Comparison of ENCODE assay signal across 8 mouse cellular contexts in the genomic region with DNA sequence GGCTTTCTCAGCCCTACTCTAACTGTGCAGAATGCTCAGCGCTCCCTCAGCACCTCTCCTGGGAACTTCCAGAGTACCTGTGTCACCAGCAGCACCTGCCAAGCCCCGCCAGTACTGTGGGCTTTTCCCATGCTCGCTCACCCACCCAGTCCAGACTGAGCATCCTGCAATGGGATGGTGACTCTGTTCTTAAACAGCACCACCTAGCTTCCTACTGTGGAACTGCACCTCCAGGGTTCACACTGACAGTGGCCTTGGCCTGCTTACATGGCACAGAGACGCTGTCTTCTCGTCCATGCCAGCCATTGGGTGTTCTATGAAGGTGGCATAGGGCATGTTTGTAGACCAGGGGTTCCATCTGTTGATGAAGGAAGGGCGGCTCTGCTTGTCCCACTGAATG. TPM values are rescaled to one million over a fixed set of nuclear protein-coding genes. Genes with fewer than 3 reads are reported as not detected.
DNase-seq lines count a peak whose midpoint lies in the region; ATAC-seq and TF ChIP-seq lines count a peak whose summit lies in the region.

No protein-coding gene starts in this region.

- TF ChIP-seq CTCF in brain, embryonic 14.5 days (IDR thresholded peaks at IDR 0.05; ENCODE audit: borderline replicate concordance, extremely low read depth, insufficient read depth, insufficient read length) = peak; percentile 95
- TF ChIP-seq CTCF in liver, embryonic 14.5 days (IDR thresholded peaks at IDR 0.05; ENCODE audit: low read depth) = peak; percentile 100
- TF ChIP-seq CTCF in testis, adult 2 months (IDR thresholded peaks at IDR 0.05; ENCODE audit: control insufficient read depth, insufficient read depth, insufficient replicate concordance, low read depth, low read length) = peak; percentile 97; the same call in 1 of the 2 replicates

- peaks cover 31% of the 10 kb centered on the region for H3K36me3 ChIP-seq in heart, embryonic 15.5 days
- H3K36me3 ChIP-seq in liver, embryonic 14.5 days (replicated peaks; ENCODE audit: control insufficient read depth, insufficient read depth, low read depth) = peaks cover 34% of the 10 kb centered on the region
- H3K36me3 ChIP-seq in neural tube, embryonic 11.5 days (ENCODE audit: control insufficient read depth, insufficient read depth, low read length) = peaks cover 12% of the 10 kb centered on the region
- H3K36me3 ChIP-seq in testis, adult 2 months (ENCODE audit: control insufficient read depth, insufficient read depth, low read length) = peaks cover 2% of the 10 kb centered on the region

- 17% methylated on average over 6 of the region's 6 CpGs for WGBS in heart, embryonic 15.5 days
- WGBS in liver, embryonic 14.5 days (ENCODE audit: insufficient replicate concordance) = 10% methylated on average over 6 of the region's 6 CpGs
- WGBS in neural tube, embryonic 11.5 days = 20% methylated on average over 6 of the region's 6 CpGs

- H3K4me3 ChIP-seq in heart, embryonic 15.5 days = peak overlapping the region; percentile 97; the same call in 1 of the 2 replicates
- H3K4me3 ChIP-seq in liver, embryonic 14.5 days (ENCODE audit: insufficient read depth in 1 of 2, low read depth in 2 of 2, low read length in 2 of 2) = peak overlapping the region; percentile 78 to 92
- H3K4me3 ChIP-seq in neural tube, embryonic 11.5 days (ENCODE audit: low read depth, low read length) = no peak overlapping the region
- H3K4me3 ChIP-seq in testis, adult 2 months (ENCODE audit: control insufficient read depth, low read depth, low read length) = peak overlapping the region; percentile 1

- peaks cover 20% of the 10 kb centered on the region for H3K4me1 ChIP-seq in heart, embryonic 15.5 days (replicated peaks)
- H3K4me1 ChIP-seq in liver, embryonic 14.5 days (replicated peaks; ENCODE audit: control insufficient read depth in 2 of 2, insufficient read depth in 2 of 2, low read length in 1 of 2) = peaks cover 18 to 25% of the 10 kb centered on the region in 2 experiments
- H3K4me1 ChIP-seq in neural tube, embryonic 11.5 days (ENCODE audit: control insufficient read depth, insufficient read depth, low read length) = peaks cover 13% of the 10 kb centered on the region
- H3K4me1 ChIP-seq in testis, adult 2 months (ENCODE audit: control insufficient read depth, insufficient read depth, low read length) = peaks cover 11% of the 10 kb centered on the region

- no peak for TF ChIP-seq EP300 in liver, embryonic 14.5 days (IDR thresholded peaks at IDR 0.05; ENCODE audit: low read depth)

- peak; percentile 85 to 94 for DNase-seq in CD8-positive naive resting alpha-beta T cell, adult 2 months (ENCODE audit: low read depth in 2 of 2, low spot score in 2 of 2)
- peak; percentile 79 for DNase-seq in brain, embryonic 14.5 days (ENCODE audit: low read depth)
- DNase-seq in fibroblast of lung, adult 2 months (ENCODE audit: low read depth) = peak; percentile 59
- DNase-seq in kidney, postnatal 36 days = peak; percentile 86 to 92
- DNase-seq in liver, embryonic 14.5 days (ENCODE audit: low read depth in 3 of 3, low spot score in 3 of 3) = peak; percentile 74 to 83 (median 77)
- peak; percentile 82 for DNase-seq in neural tube, embryonic 11.5 days (ENCODE audit: low spot score)

- no peak overlapping the region for H3K27ac ChIP-seq in heart, embryonic 15.5 days
- peak overlapping the region; percentile 93 for H3K27ac ChIP-seq in liver, embryonic 14.5 days
- H3K27ac ChIP-seq in neural tube, embryonic 11.5 days (ENCODE audit: low read depth, low read length) = no peak overlapping the region
- H3K27ac ChIP-seq in testis, adult 2 months (ENCODE audit: control insufficient read depth, insufficient read depth, low read depth, low read length) = no peak overlapping the region; the same call in 1 of the 2 replicates

- H3K9ac ChIP-seq in heart, embryonic 15.5 days = no peak overlapping the region
- H3K9ac ChIP-seq in liver, embryonic 14.5 days (replicated peaks) = peak overlapping the region; percentile 90
- no peak overlapping the region for H3K9ac ChIP-seq in neural tube, embryonic 11.5 days (ENCODE audit: low read length)

- peak overlapping the region; percentile 91 for H3K4me2 ChIP-seq in heart, embryonic 15.5 days
- peak overlapping the region; percentile 94 for H3K4me2 ChIP-seq in liver, embryonic 14.5 days (ENCODE audit: low read depth)
- no peak overlapping the region for H3K4me2 ChIP-seq in neural tube, embryonic 11.5 days (ENCODE audit: low read depth)

- no peak for TF ChIP-seq POLR2A in brain, embryonic 14.5 days (IDR thresholded peaks at IDR 0.05; ENCODE audit: borderline replicate concordance, extremely low read depth, insufficient read depth, insufficient read length, poor library complexity, severe bottlenecking)
- TF ChIP-seq POLR2A in testis, adult 2 months (IDR thresholded peaks at IDR 0.05; ENCODE audit: control insufficient read depth, low read depth, low read length) = no peak

- no peaks in the 10 kb centered on the region for H3K27me3 ChIP-seq in heart, embryonic 15.5 days
- H3K27me3 ChIP-seq in liver, embryonic 14.5 days (ENCODE audit: control insufficient read depth, insufficient read depth, low read length) = no peaks in the 10 kb centered on the region
- no peaks in the 10 kb centered on the region for H3K27me3 ChIP-seq in neural tube, embryonic 11.5 days (ENCODE audit: control insufficient read depth, insufficient read depth, low read length)
- H3K27me3 ChIP-seq in testis, adult 2 months (ENCODE audit: control insufficient read depth, insufficient read depth, low read length) = no peaks in the 10 kb centered on the region

- no peaks in the 10 kb centered on the region for H3K9me3 ChIP-seq in heart, embryonic 15.5 days (replicated peaks)
- H3K9me3 ChIP-seq in liver, embryonic 14.5 days (ENCODE audit: control insufficient read depth, low read length) = no peaks in the 10 kb centered on the region
- no peaks in the 10 kb centered on the region for H3K9me3 ChIP-seq in neural tube, embryonic 11.5 days (ENCODE audit: control insufficient read depth, low read length)

- no peak for ATAC-seq in heart, embryonic 15.5 days (replicated peaks; ENCODE audit: insufficient number of reproducible peaks, insufficient read depth, low FRiP score, low read depth)
- no peak for ATAC-seq in liver, embryonic 14.5 days (ENCODE audit: insufficient read depth)
- no peak for ATAC-seq in neural tube, embryonic 11.5 days (ENCODE audit: insufficient read depth, low FRiP score, low TSS enrichment)

RNA-seq across cellular contexts. Expression of a gene that starts 1.5 kb away (rescaled TPM):
- 139 and 147 TPM in 2 replicates for polyA plus RNA-seq in brain, embryonic 14.5 days (2012; rRNA removed)
- 116 and 145 TPM in 2 replicates for polyA plus RNA-seq in heart, embryonic 15.5 days (2015; fragmentation: Nextera tagmentation; extraction: Ambion mirVana)
- 57.9 and 72.6 TPM in 2 replicates for polyA plus RNA-seq in liver, embryonic 14.5 days (2012; rRNA removed)
- 153 and 166 TPM in 2 replicates for polyA plus RNA-seq in liver, embryonic 14.5 days (2014; fragmentation: Nextera tagmentation; extraction: Ambion mirVana)
- 145 and 153 TPM in 2 replicates for polyA plus RNA-seq in neural tube, embryonic 11.5 days (2014; fragmentation: Nextera tagmentation; extraction: Ambion mirVana)
- polyA plus RNA-seq in testis, adult 2 months (2012; rRNA removed) = 212 and 246 TPM in 2 replicates

RNA-seq across cellular contexts. Expression of a gene that starts 11.5 kb away (rescaled TPM):
- polyA plus RNA-seq in brain, embryonic 14.5 days (2012; rRNA removed) = 12.4 and 21.0 TPM in 2 replicates
- polyA plus RNA-seq in heart, embryonic 15.5 days (2015; fragmentation: Nextera tagmentation; extraction: Ambion mirVana) = 31.5 and 47.7 TPM in 2 replicates
- 0.77 and 1.1 TPM in 2 replicates for polyA plus RNA-seq in liver, embryonic 14.5 days (2012; rRNA removed)
- 0.83 and 1.0 TPM in 2 replicates for polyA plus RNA-seq in liver, embryonic 14.5 days (2014; fragmentation: Nextera tagmentation; extraction: Ambion mirVana)
- 22.1 and 22.7 TPM in 2 replicates for polyA plus RNA-seq in neural tube, embryonic 11.5 days (2014; fragmentation: Nextera tagmentation; extraction: Ambion mirVana)
- polyA plus RNA-seq in testis, adult 2 months (2012; rRNA removed) = 1.0 and 1.4 TPM in 2 replicates

RNA-seq across cellular contexts. Expression of a gene that starts 16.8 kb away (rescaled TPM):
- polyA plus RNA-seq in brain, embryonic 14.5 days (2012; rRNA removed) = 42.5 and 64.5 TPM in 2 replicates
- 19.5 and 25.7 TPM in 2 replicates for polyA plus RNA-seq in heart, embryonic 15.5 days (2015; fragmentation: Nextera tagmentation; extraction: Ambion mirVana)
- 15.8 and 19.6 TPM in 2 replicates for polyA plus RNA-seq in liver, embryonic 14.5 days (2012; rRNA removed)
- polyA plus RNA-seq in liver, embryonic 14.5 days (2014; fragmentation: Nextera tagmentation; extraction: Ambion mirVana) = 25.9 and 26.2 TPM in 2 replicates
- polyA plus RNA-seq in neural tube, embryonic 11.5 days (2014; fragmentation: Nextera tagmentation; extraction: Ambion mirVana) = 43.8 and 45.5 TPM in 2 replicates
- 20.8 and 21.2 TPM in 2 replicates for polyA plus RNA-seq in testis, adult 2 months (2012; rRNA removed)

RNA-seq across cellular contexts. Expression of a gene that starts 19.0 kb away (rescaled TPM):
- 3.0 and 3.6 TPM in 2 replicates for polyA plus RNA-seq in brain, embryonic 14.5 days (2012; rRNA removed)
- 0.26 and 0.36 TPM in 2 replicates for polyA plus RNA-seq in heart, embryonic 15.5 days (2015; fragmentation: Nextera tagmentation; extraction: Ambion mirVana)
- polyA plus RNA-seq in liver, embryonic 14.5 days (2012; rRNA removed) = 0.01 TPM in 2 replicates
- 0.06 TPM in 1 of 2 replicates, not detected in the other for polyA plus RNA-seq in liver, embryonic 14.5 days (2014; fragmentation: Nextera tagmentation; extraction: Ambion mirVana)
- polyA plus RNA-seq in neural tube, embryonic 11.5 days (2014; fragmentation: Nextera tagmentation; extraction: Ambion mirVana) = 0.31 and 0.35 TPM in 2 replicates
- polyA plus RNA-seq in testis, adult 2 months (2012; rRNA removed) = 0.17 and 0.48 TPM in 2 replicates
